Mouse (Mus musculus): ENCODE data around the gene Wwp2. TPM values are rescaled to one million over a fixed set of nuclear protein-coding genes. Genes with fewer than 3 reads are reported as not detected.
A peak's percentile ranks its signal among the peaks of the same experiment; 100 is the strongest.

Gene Wwp2
- polyA plus RNA-seq, 1 experiment from 2014 or later = 176 TPM

DNA sequence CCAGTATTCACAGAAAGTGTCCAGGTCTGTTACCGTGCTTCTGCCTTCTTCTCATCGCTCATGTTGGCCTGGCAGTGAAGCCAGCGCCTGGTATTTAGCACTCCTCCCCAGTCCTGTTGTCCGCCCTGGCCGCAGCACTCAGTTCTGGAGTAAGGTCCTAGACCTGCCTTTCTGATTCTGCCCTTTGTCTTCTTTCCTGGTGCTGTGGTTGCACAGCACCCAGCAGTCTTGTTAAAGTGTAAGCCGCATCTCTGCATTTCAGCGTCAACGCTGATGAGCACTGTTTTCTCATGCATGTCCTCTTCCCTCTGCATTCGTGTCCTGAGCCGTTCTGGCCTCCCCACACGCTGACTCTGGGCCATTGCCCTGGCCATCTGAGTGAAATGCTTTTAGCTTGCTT is 17.2 kb downstream of the Wwp2 start:
- 96% methylated on average over 11 of the region's 11 CpGs for WGBS

DNA sequence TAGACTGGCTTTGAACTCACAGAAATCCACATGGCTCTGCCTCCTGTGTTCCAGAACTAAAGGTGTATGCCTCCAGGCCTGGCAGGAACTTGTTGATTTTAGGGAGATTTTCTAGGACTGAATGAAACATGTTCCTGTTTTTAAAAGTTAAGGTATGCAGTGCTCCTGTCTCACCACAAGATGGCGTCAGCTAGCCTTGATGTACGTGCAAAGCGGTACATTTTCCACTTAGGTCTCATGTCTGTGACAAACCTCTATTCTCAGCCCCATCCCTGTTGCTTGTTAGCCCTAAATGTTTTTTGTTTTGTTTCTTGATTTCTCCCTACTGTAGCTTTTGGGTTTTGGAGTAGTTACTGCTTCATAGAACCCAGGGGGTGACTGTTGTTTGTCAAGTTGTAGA is 19.1 kb downstream of the Wwp2 start:
- H3K9ac ChIP-seq (ENCODE audit: low read length) = no peak overlapping the region
- no peak overlapping the region for H3K4me3 ChIP-seq (ENCODE audit: low read depth, low read length)
- ATAC-seq (ENCODE audit: insufficient number of reproducible peaks, low FRiP score, low TSS enrichment, low read depth) (no peak), DNase-seq (ENCODE audit: low spot score) (peak; percentile 57)
- H3K9me3 ChIP-seq (ENCODE audit: control insufficient read depth, low read length) = no peaks in the 10 kb centered on the region
- peaks cover 9% of the 10 kb centered on the region; the same call in 1 of the 2 replicates for H3K36me3 ChIP-seq (ENCODE audit: control insufficient read depth, insufficient read depth, low read length)
- H3K27ac ChIP-seq (replicated peaks; ENCODE audit: low read depth, low read length) = no peak overlapping the region
- no peaks in the 10 kb centered on the region for H3K27me3 ChIP-seq (ENCODE audit: control insufficient read depth, insufficient read depth, low read length)
- no peaks in the 10 kb centered on the region for H3K4me1 ChIP-seq (ENCODE audit: control insufficient read depth, insufficient read depth, low read length)
- H3K4me2 ChIP-seq (ENCODE audit: low read depth, severe bottlenecking) = no peak overlapping the region
- WGBS = 15% methylated on average over 3 of the region's 3 CpGs

More for the DNA sequence above, 17.2 kb downstream of the Wwp2 start:
- H3K4me3 ChIP-seq (ENCODE audit: low read depth, low read length) = no peak overlapping the region
- no peaks in the 10 kb centered on the region for H3K4me1 ChIP-seq (ENCODE audit: control insufficient read depth, insufficient read depth, low read length)
- H3K27ac ChIP-seq (replicated peaks; ENCODE audit: low read depth, low read length) = no peak overlapping the region
- ATAC-seq (ENCODE audit: insufficient number of reproducible peaks, low FRiP score, low TSS enrichment, low read depth) (no peak), DNase-seq (ENCODE audit: low spot score) (no peak)
- no peaks in the 10 kb centered on the region for H3K9me3 ChIP-seq (ENCODE audit: control insufficient read depth, low read length)
- no peak overlapping the region for H3K4me2 ChIP-seq (ENCODE audit: low read depth, severe bottlenecking)
- H3K9ac ChIP-seq (ENCODE audit: low read length) = no peak overlapping the region
- H3K27me3 ChIP-seq (ENCODE audit: control insufficient read depth, insufficient read depth, low read length) = no peaks in the 10 kb centered on the region
- peaks cover 6% of the 10 kb centered on the region; the same call in 1 of the 2 replicates for H3K36me3 ChIP-seq (ENCODE audit: control insufficient read depth, insufficient read depth, low read length)

DNA sequence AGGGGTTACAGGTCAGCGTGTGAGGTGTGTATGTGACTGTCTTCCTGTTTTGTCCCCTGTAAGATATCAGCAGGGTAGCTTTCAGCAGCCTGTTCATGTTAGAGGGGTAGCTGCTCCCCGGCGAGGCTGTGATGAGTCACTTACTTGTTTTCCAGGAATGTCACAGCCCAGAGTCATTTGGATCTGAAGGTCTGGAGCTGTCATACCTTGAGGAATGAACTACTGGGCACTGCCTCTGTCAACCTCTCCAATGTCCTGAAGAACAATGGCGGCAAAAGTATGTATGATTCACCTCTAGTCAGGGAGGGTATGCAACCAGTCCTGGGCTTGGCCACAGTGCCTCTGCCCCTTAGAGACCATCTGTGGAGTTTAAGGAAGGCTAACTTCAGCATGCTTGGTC is 21.6 kb downstream of the Wwp2 start:
- no peaks in the 10 kb centered on the region for H3K9me3 ChIP-seq (ENCODE audit: control insufficient read depth, low read length)
- no peaks in the 10 kb centered on the region for H3K4me1 ChIP-seq (ENCODE audit: control insufficient read depth, insufficient read depth, low read length)
- no peak overlapping the region for H3K4me2 ChIP-seq (ENCODE audit: low read depth, severe bottlenecking)
- H3K27me3 ChIP-seq (ENCODE audit: control insufficient read depth, insufficient read depth, low read length) = no peaks in the 10 kb centered on the region
- ATAC-seq (ENCODE audit: insufficient number of reproducible peaks, low FRiP score, low TSS enrichment, low read depth) = no peak
- peak overlapping the region; percentile 23 for H3K27ac ChIP-seq (replicated peaks; ENCODE audit: low read depth, low read length)
- no peak overlapping the region for H3K9ac ChIP-seq (ENCODE audit: low read length)
- no peak overlapping the region for H3K4me3 ChIP-seq (ENCODE audit: low read depth, low read length)
- DNase-seq (ENCODE audit: low spot score) = no peak
- 80% methylated on average over 4 of the region's 4 CpGs for WGBS
- H3K36me3 ChIP-seq (ENCODE audit: control insufficient read depth, insufficient read depth, low read length) = peaks cover 15% of the 10 kb centered on the region; the same call in 1 of the 2 replicates

DNA sequence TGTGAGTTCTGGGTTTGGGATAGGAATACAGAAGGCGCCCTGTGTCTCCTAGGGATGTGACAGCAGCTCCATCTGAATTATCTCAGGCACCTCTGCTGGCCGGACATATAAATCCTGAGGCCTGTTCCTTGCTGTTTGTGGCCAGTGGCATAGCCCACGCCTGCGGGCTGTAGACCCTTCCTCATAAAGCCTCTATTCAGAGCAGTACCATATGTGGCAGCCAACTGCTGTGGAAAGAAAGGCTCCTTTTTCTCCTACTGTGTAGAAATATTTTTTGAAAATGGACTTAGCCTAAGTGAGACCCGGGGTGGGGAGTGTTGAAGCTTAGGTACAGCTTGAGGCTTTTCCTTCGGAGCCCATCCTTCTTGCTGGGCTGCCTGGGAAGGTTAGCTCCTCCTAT is 22.1 kb downstream of the Wwp2 start:
- DNase-seq (ENCODE audit: low spot score) = no peak
- H3K4me2 ChIP-seq (ENCODE audit: low read depth, severe bottlenecking) = no peak overlapping the region
- peak overlapping the region; percentile 23 for H3K27ac ChIP-seq (replicated peaks; ENCODE audit: low read depth, low read length)
- ATAC-seq (ENCODE audit: insufficient number of reproducible peaks, low FRiP score, low TSS enrichment, low read depth) = no peak
- no peak overlapping the region for H3K4me3 ChIP-seq (ENCODE audit: low read depth, low read length)
- no peaks in the 10 kb centered on the region for H3K4me1 ChIP-seq (ENCODE audit: control insufficient read depth, insufficient read depth, low read length)
- no peak overlapping the region for H3K9ac ChIP-seq (ENCODE audit: low read length)
- 87% methylated on average over 6 of the region's 6 CpGs for WGBS
- H3K9me3 ChIP-seq (ENCODE audit: control insufficient read depth, low read length) = no peaks in the 10 kb centered on the region
- no peaks in the 10 kb centered on the region for H3K27me3 ChIP-seq (ENCODE audit: control insufficient read depth, insufficient read depth, low read length)
- H3K36me3 ChIP-seq (ENCODE audit: control insufficient read depth, insufficient read depth, low read length) = peaks cover 11% of the 10 kb centered on the region; the same call in 1 of the 2 replicates

DNA sequence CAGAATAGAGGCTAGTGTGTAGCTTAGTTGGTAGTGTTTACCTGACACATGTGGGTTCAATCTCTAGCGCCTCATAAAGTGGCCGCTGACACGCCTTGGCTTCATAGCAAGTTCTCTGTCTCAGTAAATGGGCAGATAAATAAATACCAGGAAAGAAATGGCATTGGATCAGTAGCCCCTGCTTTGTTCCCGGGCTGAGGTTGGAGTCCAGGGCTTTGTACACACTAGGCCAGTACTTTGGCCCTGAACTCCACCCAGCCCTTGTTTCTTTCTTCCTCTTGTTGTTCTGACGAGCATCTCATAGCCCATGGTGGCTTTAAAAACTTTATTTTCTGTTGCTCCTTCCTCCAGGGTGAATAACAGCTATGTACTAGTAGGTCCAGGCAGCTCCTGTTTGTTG is 26.3 kb downstream of the Wwp2 start:
- Histone ChIP-seq H3K4me2 (ENCODE audit: low read depth, severe bottlenecking) (no peak overlapping the region), H3K36me3 (ENCODE audit: control insufficient read depth, insufficient read depth, low read length) (peaks cover 11% of the 10 kb centered on the region; the same call in 1 of the 2 replicates), H3K27me3 (ENCODE audit: control insufficient read depth, insufficient read depth, low read length) (no peaks in the 10 kb centered on the region), H3K4me1 (ENCODE audit: control insufficient read depth, insufficient read depth, low read length) (no peaks in the 10 kb centered on the region), H3K9ac (ENCODE audit: low read length) (no peak overlapping the region), H3K4me3 (ENCODE audit: low read depth, low read length) (no peak overlapping the region), H3K9me3 (ENCODE audit: control insufficient read depth, low read length) (no peaks in the 10 kb centered on the region; the same call in 1 of the 2 replicates), H3K27ac (replicated peaks; ENCODE audit: low read depth, low read length) (no peak overlapping the region)
- no peak for DNase-seq (ENCODE audit: low spot score)
- 78% methylated on average over 5 of the region's 5 CpGs for WGBS
- ATAC-seq (ENCODE audit: insufficient number of reproducible peaks, low FRiP score, low TSS enrichment, low read depth) = no peak

DNA sequence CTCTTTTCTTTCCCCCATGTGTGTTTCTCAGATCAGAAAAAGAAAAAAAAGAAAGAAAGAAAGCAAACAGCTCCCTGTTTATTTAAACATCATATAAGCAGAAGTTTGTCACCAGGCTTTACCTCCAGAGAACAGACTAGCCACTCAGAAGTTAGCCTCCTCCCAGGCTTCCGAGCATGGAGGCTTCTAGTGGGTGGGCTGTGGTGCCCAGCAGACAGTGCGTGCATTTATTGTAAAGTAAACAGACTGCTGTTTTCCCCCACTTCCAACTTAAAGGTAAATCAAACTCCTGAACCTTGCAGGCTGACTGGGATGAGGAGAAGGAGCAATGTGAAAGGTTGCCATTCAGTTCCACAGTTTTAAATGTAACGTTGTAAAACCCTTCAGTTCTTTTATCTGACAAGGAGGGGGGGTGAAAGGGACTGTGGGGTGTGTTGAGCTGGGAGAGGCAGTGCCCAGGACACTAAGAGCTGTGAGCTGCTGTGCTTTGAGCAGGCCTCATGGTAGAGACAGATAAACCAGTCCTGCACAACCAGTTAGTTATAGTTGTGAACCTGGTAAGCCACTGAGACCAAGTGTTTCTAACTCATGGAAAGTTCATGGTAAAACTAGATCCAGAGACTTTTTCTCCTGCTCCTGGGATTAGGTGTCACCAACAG is 29.3 kb downstream of the Wwp2 start:
- Histone ChIP-seq H3K9ac (ENCODE audit: low read length) (no peak overlapping the region), H3K27me3 (ENCODE audit: control insufficient read depth, insufficient read depth, low read length) (no peaks in the 10 kb centered on the region), H3K36me3 (ENCODE audit: control insufficient read depth, insufficient read depth, low read length) (peaks cover 5% of the 10 kb centered on the region; the same call in 1 of the 2 replicates), H3K4me3 (ENCODE audit: low read depth, low read length) (no peak overlapping the region), H3K4me2 (ENCODE audit: low read depth, severe bottlenecking) (no peak overlapping the region), H3K4me1 (ENCODE audit: control insufficient read depth, insufficient read depth, low read length) (peaks cover 11% of the 10 kb centered on the region), H3K27ac (replicated peaks; ENCODE audit: low read depth, low read length) (peak overlapping the region; percentile 87), H3K9me3 (ENCODE audit: control insufficient read depth, low read length) (no peaks in the 10 kb centered on the region; the same call in 1 of the 2 replicates)
- no peak for DNase-seq (ENCODE audit: low spot score)
- 40% methylated on average over 3 of the region's 3 CpGs for WGBS
- no peak for ATAC-seq (ENCODE audit: insufficient number of reproducible peaks, low FRiP score, low TSS enrichment, low read depth)

DNA sequence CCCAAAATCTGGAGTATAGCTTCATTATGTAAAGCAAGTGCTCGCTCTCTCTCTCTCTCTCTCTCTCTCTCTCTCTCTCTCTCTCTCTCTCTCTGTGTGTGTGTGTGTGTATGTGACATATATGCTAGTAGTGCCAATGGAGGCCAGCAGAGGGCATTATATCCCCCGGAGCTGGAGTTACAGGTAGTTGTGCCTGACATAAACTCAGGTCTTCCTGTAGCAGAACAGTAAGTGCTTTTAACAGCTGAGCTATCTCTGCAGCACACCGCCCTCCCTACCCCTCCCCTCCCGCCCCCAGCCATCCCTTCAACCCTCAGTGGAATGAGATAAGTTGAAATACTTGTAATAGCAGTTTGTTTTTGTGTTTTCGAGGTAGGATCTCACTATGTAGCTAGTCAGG is 30.5 kb downstream of the Wwp2 start:
- WGBS = 92% methylated on average over 5 of the region's 5 CpGs
- H3K27me3 ChIP-seq (ENCODE audit: control insufficient read depth, insufficient read depth, low read length) = no peaks in the 10 kb centered on the region
- no peaks in the 10 kb centered on the region; the same call in 1 of the 2 replicates for H3K9me3 ChIP-seq (ENCODE audit: control insufficient read depth, low read length)
- H3K4me1 ChIP-seq (ENCODE audit: control insufficient read depth, insufficient read depth, low read length) = peaks cover 12% of the 10 kb centered on the region
- DNase-seq (ENCODE audit: low spot score) (no peak), ATAC-seq (ENCODE audit: insufficient number of reproducible peaks, low FRiP score, low TSS enrichment, low read depth) (no peak)
- no peak overlapping the region for H3K27ac ChIP-seq (replicated peaks; ENCODE audit: low read depth, low read length)
- no peak overlapping the region for H3K9ac ChIP-seq (ENCODE audit: low read length)
- no peaks in the 10 kb centered on the region; the same call in 1 of the 2 replicates for H3K36me3 ChIP-seq (ENCODE audit: control insufficient read depth, insufficient read depth, low read length)
- H3K4me2 ChIP-seq (ENCODE audit: low read depth, severe bottlenecking) = no peak overlapping the region
- H3K4me3 ChIP-seq (ENCODE audit: low read depth, low read length) = no peak overlapping the region

DNA sequence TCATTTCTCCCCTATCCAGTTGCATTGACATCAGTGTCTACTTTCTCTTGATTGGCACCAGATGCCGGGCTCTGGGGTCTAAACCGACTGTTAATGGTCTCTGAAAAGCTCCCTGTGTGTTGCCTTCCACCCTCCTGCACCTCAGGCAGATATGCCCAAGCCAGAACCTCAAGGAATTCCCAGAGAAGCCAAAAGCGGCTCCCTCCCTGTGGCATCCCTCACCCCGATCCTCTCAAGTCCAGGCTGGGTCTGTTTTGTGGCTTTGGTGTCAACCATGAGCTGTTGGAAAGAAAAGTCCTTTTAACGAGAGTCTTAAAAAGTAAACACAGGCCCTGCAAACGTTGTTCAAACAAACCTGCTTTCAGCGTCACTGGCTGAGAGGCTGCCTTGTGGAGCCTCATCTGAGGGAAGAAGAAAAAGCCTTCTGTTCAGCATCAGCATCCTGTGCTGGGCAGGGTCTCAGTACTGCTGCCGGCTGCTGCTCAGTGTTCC is 32.7 kb downstream of the Wwp2 start:
- no peak for ATAC-seq (ENCODE audit: insufficient number of reproducible peaks, low FRiP score, low TSS enrichment, low read depth)
- Histone ChIP-seq H3K4me1 (ENCODE audit: control insufficient read depth, insufficient read depth, low read length) (peaks cover 16% of the 10 kb centered on the region), H3K36me3 (ENCODE audit: control insufficient read depth, insufficient read depth, low read length) (no peaks in the 10 kb centered on the region; the same call in 1 of the 2 replicates), H3K27ac (replicated peaks; ENCODE audit: low read depth, low read length) (peak overlapping the region; percentile 96), H3K9me3 (ENCODE audit: control insufficient read depth, low read length) (no peaks in the 10 kb centered on the region; the same call in 1 of the 2 replicates), H3K4me2 (ENCODE audit: low read depth, severe bottlenecking) (no peak overlapping the region), H3K4me3 (ENCODE audit: low read depth, low read length) (no peak overlapping the region), H3K27me3 (ENCODE audit: control insufficient read depth, insufficient read depth, low read length) (no peaks in the 10 kb centered on the region), H3K9ac (ENCODE audit: low read length) (0 out of 2 replicates have a peak overlapping the region, but pooled peaks have one; percentile 8)
- peak; percentile 78 for DNase-seq (ENCODE audit: low spot score)
- WGBS = 23% methylated on average over 8 of the region's 8 CpGs

Data from limb, embryonic 11.5 days (tissue).